Comparison of ENCODE assay signal across 23 mouse cellular contexts in the genomic region with DNA sequence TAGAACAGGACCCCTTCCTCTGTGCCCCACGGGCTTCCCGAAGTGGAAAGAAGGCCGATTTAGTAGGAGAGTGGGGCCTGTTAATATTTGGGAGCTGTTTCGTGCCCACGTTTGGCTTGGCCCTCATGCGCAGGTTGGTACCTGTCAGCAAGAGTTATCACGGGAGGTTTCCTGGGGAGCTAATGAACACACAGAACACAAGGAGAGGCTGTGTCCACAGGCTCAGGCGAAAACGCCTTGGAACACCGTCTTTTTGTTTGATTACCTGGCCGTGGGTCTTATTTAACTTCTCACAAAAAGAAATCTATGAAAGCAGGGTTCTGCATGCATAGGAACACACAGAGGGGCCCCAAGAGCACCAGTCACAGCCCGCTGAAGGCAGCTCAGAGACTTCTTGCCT.
DNase-seq lines count a peak whose midpoint lies in the region; ATAC-seq and TF ChIP-seq lines count a peak whose summit lies in the region.
"Had no signal": no experiment of that assay in that cellular context is flagged by ENCODE, and none has a peak within 500 bp of the region (broad histone marks: within the 10 kb centered on the region; RNA-seq: fewer than 3 reads in every experiment).

No protein-coding gene starts in this region.

- H3K4me1 ChIP-seq in heart, adult 2 months (ENCODE audit: control insufficient read depth, insufficient read depth, low read length), result no peaks in the 10 kb centered on the region; the same call in 1 of the 2 replicates
- H3K4me1 ChIP-seq in limb, embryonic 10.5 days, result peaks cover 7% of the 10 kb centered on the region; the same call in 1 of the 2 replicates
- H3K4me1 ChIP-seq in limb, embryonic 12.5 days (replicated peaks), result peaks cover 48% of the 10 kb centered on the region
- no peaks in the 10 kb centered on the region; the same call in 1 of the 2 replicates for H3K4me1 ChIP-seq in stomach, embryonic 15.5 days
- no peaks in the 10 kb centered on the region for H3K4me1 ChIP-seq in forebrain, embryonic 12.5 days
- H3K4me1 ChIP-seq: forebrain, embryonic 10.5 days; heart, embryonic 15.5 days had no signal

- no peak for DNase-seq in heart, adult 2 months
- DNase-seq in heart, postnatal 10 days, result no peak
- no peak for DNase-seq in limb, embryonic 10.5 days (ENCODE audit: low spot score)
- DNase-seq in right cerebral cortex, adult 2 months (ENCODE audit: low spot score in 2 of 2), result no peak
- DNase-seq in lung, postnatal 14 days, result no peak
- DNase-seq: adrenal gland, postnatal 10 days; adrenal gland, postnatal 36 days; B cell, adult 2 months; cerebellum, adult 18-20 months; cerebellum, adult 9-10 months; cerebellum, postnatal 14 days; gastrocnemius, postnatal 14 days had no signal

- H3K27ac ChIP-seq in heart, adult 2 months, result peak overlapping the region; percentile 90
- peak overlapping the region; percentile 38; the same call in 1 of the 2 replicates for H3K27ac ChIP-seq in limb, embryonic 10.5 days
- H3K27ac ChIP-seq in limb, embryonic 12.5 days, result 0 out of 2 replicates have a peak overlapping the region, but pooled peaks have one; percentile 41
- peak overlapping the region; percentile 69; the same call in 1 of the 2 replicates for H3K27ac ChIP-seq in stomach, embryonic 15.5 days
- H3K27ac ChIP-seq in forebrain, embryonic 12.5 days, result no peak overlapping the region
- H3K27ac ChIP-seq: forebrain, embryonic 10.5 days; heart, embryonic 15.5 days; hindbrain, embryonic 14.5 days had no signal

- TF ChIP-seq CTCF in heart, adult 2 months (IDR thresholded peaks at IDR 0.05), result no peak

- no peak for ATAC-seq in limb, embryonic 12.5 days (ENCODE audit: insufficient number of reproducible peaks, insufficient read depth, low FRiP score, low TSS enrichment, low read depth)
- no peak for ATAC-seq in stomach, embryonic 15.5 days (ENCODE audit: insufficient read depth, low FRiP score, low read depth)
- no peak for ATAC-seq in forebrain, embryonic 12.5 days (ENCODE audit: low FRiP score)
- ATAC-seq: forebrain, embryonic 14.5 days; intestine, postnatal 0 days; Patski had no signal

- WGBS in heart, adult 2 months, result 90% methylated on average over 12 of the region's 12 CpGs
- WGBS in limb, embryonic 10.5 days, result 84% methylated on average over 12 of the region's 12 CpGs
- WGBS in limb, embryonic 12.5 days, result 70% methylated on average over 12 of the region's 12 CpGs
- WGBS in stomach, embryonic 15.5 days, result 63% methylated on average over 12 of the region's 12 CpGs
- 84% methylated on average over 12 of the region's 12 CpGs for WGBS in forebrain, embryonic 12.5 days

- H3K4me3 ChIP-seq in heart, adult 2 months, result no peak overlapping the region
- H3K4me3 ChIP-seq in limb, embryonic 10.5 days, result no peak overlapping the region
- no peak overlapping the region for H3K4me3 ChIP-seq in limb, embryonic 12.5 days (replicated peaks)
- no peak overlapping the region for H3K4me3 ChIP-seq in stomach, embryonic 15.5 days (replicated peaks)
- no peak overlapping the region for H3K4me3 ChIP-seq in forebrain, embryonic 12.5 days (replicated peaks)
- H3K4me3 ChIP-seq: forebrain, embryonic 10.5 days; heart, embryonic 15.5 days had no signal

- TF ChIP-seq POLR2A in heart, adult 2 months (IDR thresholded peaks at IDR 0.05; ENCODE audit: insufficient read depth, low read depth, low read length), result no peak

- H3K9ac ChIP-seq in heart, adult 2 months (ENCODE audit: low read depth, low read length), result no peak overlapping the region
- no peak overlapping the region for H3K9ac ChIP-seq in limb, embryonic 12.5 days (replicated peaks)
- no peak overlapping the region for H3K9ac ChIP-seq in stomach, embryonic 15.5 days
- H3K9ac ChIP-seq in forebrain, embryonic 12.5 days, result no peak overlapping the region
- H3K9ac ChIP-seq: heart, embryonic 15.5 days; hindbrain, embryonic 14.5 days had no signal

- no peaks in the 10 kb centered on the region for H3K79me2 ChIP-seq in heart, adult 2 months (replicated peaks; ENCODE audit: control insufficient read depth, insufficient read depth, low read length)

- no peaks in the 10 kb centered on the region for H3K9me3 ChIP-seq in limb, embryonic 10.5 days (replicated peaks)
- no peaks in the 10 kb centered on the region for H3K9me3 ChIP-seq in limb, embryonic 12.5 days
- H3K9me3 ChIP-seq in stomach, embryonic 15.5 days, result no peaks in the 10 kb centered on the region
- no peaks in the 10 kb centered on the region for H3K9me3 ChIP-seq in forebrain, embryonic 12.5 days
- H3K9me3 ChIP-seq: forebrain, embryonic 10.5 days; G1E; heart, embryonic 15.5 days had no signal

- no peaks in the 10 kb centered on the region for H3K27me3 ChIP-seq in heart, adult 2 months (ENCODE audit: control insufficient read depth, insufficient read depth, low read length)
- 0 out of 2 replicates have a peak, but pooled peaks cover 6% of the 10 kb centered on the region for H3K27me3 ChIP-seq in limb, embryonic 10.5 days (ENCODE audit: low read depth, poor library complexity, severe bottlenecking)
- peaks cover 27% of the 10 kb centered on the region for H3K27me3 ChIP-seq in limb, embryonic 12.5 days
- no peaks in the 10 kb centered on the region for H3K27me3 ChIP-seq in stomach, embryonic 15.5 days (replicated peaks)
- H3K27me3 ChIP-seq in forebrain, embryonic 12.5 days, result no peaks in the 10 kb centered on the region
- H3K27me3 ChIP-seq: Patski had no signal

- intact Hi-C loops in heart, adult 2 months (cut with DNase I), result loop anchor here (10.0 kb wide), 2 partner anchors 123 to 403 kb away; no protein-coding TSS in a partner anchor
- intact Hi-C loops in heart, postnatal 10 days (cut with DNase I), result loop anchor here (10.0 kb wide), 2 partner anchors 133 to 403 kb away; no protein-coding TSS in a partner anchor

- H3K4me2 ChIP-seq in limb, embryonic 12.5 days, result no peak overlapping the region
- no peak overlapping the region for H3K4me2 ChIP-seq in stomach, embryonic 15.5 days
- no peak overlapping the region for H3K4me2 ChIP-seq in forebrain, embryonic 12.5 days
- H3K4me2 ChIP-seq: heart, embryonic 11.5 days; heart, embryonic 15.5 days; hindbrain, embryonic 14.5 days had no signal

- no peaks in the 10 kb centered on the region for H3K36me3 ChIP-seq in heart, adult 2 months (ENCODE audit: control insufficient read depth, insufficient read depth, low read length)
- no peaks in the 10 kb centered on the region for H3K36me3 ChIP-seq in limb, embryonic 10.5 days
- H3K36me3 ChIP-seq in limb, embryonic 12.5 days, result no peaks in the 10 kb centered on the region
- H3K36me3 ChIP-seq in stomach, embryonic 15.5 days, result no peaks in the 10 kb centered on the region
- no peaks in the 10 kb centered on the region for H3K36me3 ChIP-seq in forebrain, embryonic 12.5 days (replicated peaks)
- H3K36me3 ChIP-seq: forebrain, embryonic 10.5 days; G1E; heart, embryonic 15.5 days had no signal

- TF ChIP-seq EP300 in heart, adult 2 months (IDR thresholded peaks at IDR 0.05; ENCODE audit: insufficient read depth, low read depth, low read length), result no peak
